In the genomic region with DNA sequence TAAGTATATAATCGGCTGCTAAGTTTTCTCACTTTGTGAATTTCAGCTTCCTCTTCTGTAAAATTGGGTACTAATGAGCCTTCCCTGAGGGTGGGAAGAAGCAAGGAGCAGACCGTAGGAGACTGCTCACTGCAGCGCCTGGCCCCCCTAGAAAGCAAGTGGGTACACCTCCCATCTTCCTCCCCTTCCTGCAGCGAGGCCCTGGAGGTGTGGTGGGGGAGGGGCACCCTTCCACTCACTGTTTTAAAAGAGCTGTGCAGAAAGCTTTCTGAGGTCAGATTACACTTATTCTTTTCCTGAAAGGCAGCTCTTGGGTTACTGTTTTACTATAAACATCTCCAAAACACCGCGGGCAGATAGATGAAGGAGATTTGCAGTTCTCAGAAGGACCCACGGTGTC, we compare ENCODE assay signal across 10 mouse cellular contexts. TPM values are rescaled to one million over a fixed set of nuclear protein-coding genes. Genes with fewer than 3 reads are reported as not detected.
DNase-seq lines count a peak whose midpoint lies in the region; ATAC-seq lines count a peak whose summit lies in the region.
"Had no signal": no experiment of that assay in that cellular context is flagged by ENCODE, and none has a peak within 500 bp of the region (broad histone marks: within the 10 kb centered on the region; RNA-seq: fewer than 3 reads in every experiment).

No protein-coding gene starts in this region.

- H3K4me1 ChIP-seq in hindbrain, embryonic 16.5 days (ENCODE audit: control insufficient read depth, insufficient read depth, low read depth, low read length) = no peaks in the 10 kb centered on the region
- H3K4me1 ChIP-seq in hindbrain, embryonic 12.5 days = peaks cover 6% of the 10 kb centered on the region
- peaks cover 32% of the 10 kb centered on the region for H3K4me1 ChIP-seq in kidney, embryonic 16.5 days (ENCODE audit: insufficient read depth, low read length)

- peak overlapping the region; percentile 9; the same call in 1 of the 2 replicates for H3K9ac ChIP-seq in hindbrain, embryonic 16.5 days (ENCODE audit: low read depth, low read length)
- no peak overlapping the region for H3K9ac ChIP-seq in hindbrain, embryonic 12.5 days
- H3K9ac ChIP-seq in kidney, embryonic 16.5 days (replicated peaks; ENCODE audit: low read length) = no peak overlapping the region
- H3K9ac ChIP-seq: midbrain, embryonic 13.5 days had no signal

- H3K4me3 ChIP-seq in hindbrain, embryonic 16.5 days (ENCODE audit: low read length) = no peak overlapping the region
- H3K4me3 ChIP-seq in hindbrain, embryonic 12.5 days = no peak overlapping the region
- H3K4me3 ChIP-seq in kidney, embryonic 16.5 days (ENCODE audit: low read length) = no peak overlapping the region
- H3K4me3 ChIP-seq: midbrain, embryonic 13.5 days had no signal

- H3K9me3 ChIP-seq in hindbrain, embryonic 16.5 days (ENCODE audit: control insufficient read depth, low read length) = no peaks in the 10 kb centered on the region
- no peaks in the 10 kb centered on the region for H3K9me3 ChIP-seq in hindbrain, embryonic 12.5 days (replicated peaks)
- no peaks in the 10 kb centered on the region for H3K9me3 ChIP-seq in kidney, embryonic 16.5 days (ENCODE audit: low read length)
- H3K9me3 ChIP-seq: midbrain, embryonic 13.5 days had no signal

- no peaks in the 10 kb centered on the region for H3K36me3 ChIP-seq in hindbrain, embryonic 16.5 days (ENCODE audit: control insufficient read depth, insufficient read depth, low read length)
- no peaks in the 10 kb centered on the region for H3K36me3 ChIP-seq in hindbrain, embryonic 12.5 days
- no peaks in the 10 kb centered on the region for H3K36me3 ChIP-seq in kidney, embryonic 16.5 days (ENCODE audit: insufficient read depth, low read length)
- H3K36me3 ChIP-seq: midbrain, embryonic 13.5 days had no signal

- no peak overlapping the region for H3K4me2 ChIP-seq in hindbrain, embryonic 16.5 days (ENCODE audit: low read length)
- no peak overlapping the region for H3K4me2 ChIP-seq in hindbrain, embryonic 12.5 days (replicated peaks)
- peak overlapping the region; percentile 36 for H3K4me2 ChIP-seq in kidney, embryonic 16.5 days (replicated peaks; ENCODE audit: low read depth, low read length)
- H3K4me2 ChIP-seq: midbrain, embryonic 13.5 days had no signal

- H3K27ac ChIP-seq in hindbrain, embryonic 16.5 days (ENCODE audit: low read depth, low read length) = no peak overlapping the region
- H3K27ac ChIP-seq in hindbrain, embryonic 12.5 days = no peak overlapping the region
- peak overlapping the region; percentile 77 for H3K27ac ChIP-seq in kidney, embryonic 16.5 days (ENCODE audit: low read length)
- H3K27ac ChIP-seq: midbrain, embryonic 13.5 days had no signal

- peak; percentile 9 for DNase-seq in urinary bladder, postnatal 14 days (ENCODE audit: low spot score)
- no peak for DNase-seq in urinary bladder, adult 18-20 months (ENCODE audit: low spot score in 2 of 2)
- no peak for DNase-seq in gastrocnemius, postnatal 4 days (ENCODE audit: low spot score in 2 of 2)
- no peak for DNase-seq in ovary, postnatal 14 days (ENCODE audit: low spot score)
- DNase-seq: spleen, adult 18-20 months had no signal

- 13% methylated on average over 7 of the region's 7 CpGs for WGBS in hindbrain, embryonic 16.5 days
- WGBS in hindbrain, embryonic 12.5 days = 8% methylated on average over 7 of the region's 7 CpGs
- WGBS in kidney, embryonic 16.5 days = 4% methylated on average over 7 of the region's 7 CpGs

- no peaks in the 10 kb centered on the region for H3K27me3 ChIP-seq in hindbrain, embryonic 16.5 days (replicated peaks; ENCODE audit: control insufficient read depth, insufficient read depth, low read length)
- peaks cover 3% of the 10 kb centered on the region; the same call in 1 of the 2 replicates for H3K27me3 ChIP-seq in hindbrain, embryonic 12.5 days
- no peaks in the 10 kb centered on the region for H3K27me3 ChIP-seq in kidney, embryonic 16.5 days (ENCODE audit: insufficient read depth, low read length)
- H3K27me3 ChIP-seq: midbrain, embryonic 13.5 days had no signal

- no peak for ATAC-seq in hindbrain, embryonic 16.5 days
- ATAC-seq in hindbrain, embryonic 12.5 days (ENCODE audit: low FRiP score) = no peak
- peak; percentile 66 for ATAC-seq in kidney, embryonic 16.5 days (ENCODE audit: low FRiP score, low TSS enrichment)
- ATAC-seq in monocyte, adult 5-6 weeks (replicated peaks; ENCODE audit: insufficient number of reproducible peaks, low FRiP score, low TSS enrichment, poor library complexity, severe bottlenecking) = no peak
- ATAC-seq: midbrain, embryonic 13.5 days had no signal

RNA-seq across cellular contexts. Expression of gene Daam1, which starts 34.4 kb away (rescaled TPM):
- polyA plus RNA-seq in hindbrain, embryonic 16.5 days (2015; fragmentation: Nextera tagmentation; extraction: Ambion mirVana) = 26.6 and 28.4 TPM in 2 replicates
- polyA plus RNA-seq in hindbrain, embryonic 12.5 days (2016; fragmentation: Nextera tagmentation; extraction: Ambion mirVana) = 17.4 and 19.3 TPM in 2 replicates
- polyA plus RNA-seq in kidney, embryonic 16.5 days (2015; fragmentation: Nextera tagmentation; extraction: Ambion mirVana) = 8.6 and 10.0 TPM in 2 replicates
- 10 to 100 TPM; 28.8 to 34.6 TPM for total RNA-seq in gastrocnemius, postnatal 4 days (2021)
- 8.3 to 15.2 TPM (median 13.8 TPM) in 3 replicates for total RNA-seq in monocyte, adult 5-6 weeks (2017)
